Mouse (Mus musculus): ENCODE measurements around the gene Zbtb1. TPM values are rescaled to one million over a fixed set of nuclear protein-coding genes. Genes with fewer than 3 reads are reported as not detected.

The Zbtb1 gene
- total RNA-seq (2021) (1 to 10 TPM; 5.0 to 5.5 TPM), polyA plus RNA-seq (2012; rRNA removed) (2.3 and 2.4 TPM in 2 replicates)
- long read RNA-seq, full-length matches to known transcripts: 8 of 11 reads
- long read RNA-seq, partial matches to known transcripts: 0 of 11 reads
- long read RNA-seq, other reads (novel, unspliced or antisense): 3 of 11 reads

DNA sequence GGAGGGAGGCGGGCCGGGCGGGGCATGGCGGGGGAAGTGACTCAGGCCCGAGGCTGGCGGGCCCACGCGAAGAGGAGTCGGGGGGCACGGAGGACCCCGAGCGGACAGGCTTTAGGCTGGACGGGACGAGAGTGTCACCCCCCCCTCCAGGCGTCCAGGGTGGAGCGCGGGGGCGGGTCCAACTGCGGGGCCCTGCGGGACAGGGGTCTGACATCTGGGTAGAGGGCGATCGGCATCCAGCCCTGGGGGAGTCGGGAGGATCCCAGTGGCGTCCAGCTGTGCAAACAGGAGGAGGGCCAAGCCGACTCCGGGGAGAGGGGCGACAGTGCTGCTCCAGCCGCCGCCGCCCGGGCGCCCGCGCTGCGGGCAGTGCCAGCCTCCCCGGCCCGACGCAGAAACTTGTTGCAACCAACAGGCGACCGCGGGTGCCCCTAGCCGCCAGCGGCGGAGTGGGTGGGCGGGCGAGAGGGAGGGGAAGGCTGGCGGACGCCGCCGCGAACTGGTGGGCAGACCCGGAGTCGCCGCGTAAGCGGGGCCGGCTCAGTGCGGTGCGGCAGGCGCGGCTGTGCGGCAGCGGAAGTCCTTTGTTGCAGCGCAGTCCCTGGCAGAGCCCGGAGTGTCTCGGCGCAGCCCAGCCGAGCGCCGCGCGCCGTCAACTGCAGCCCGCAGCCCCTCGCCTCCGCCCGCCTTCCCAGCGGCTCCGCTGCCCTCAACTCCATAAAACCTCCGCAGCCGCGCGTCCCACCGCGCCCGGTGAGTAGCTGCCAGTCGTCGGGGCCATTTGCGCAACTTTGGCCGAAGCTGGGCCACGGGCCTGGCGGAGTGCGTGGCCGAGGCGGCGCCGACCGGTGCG lies at the start of gene Zbtb1:
Gene Zbtb1 (plus strand): TSS at position 289 of the 853 bp plus-strand sequence.
- DNase-seq: peak; percentile 93

DNA sequence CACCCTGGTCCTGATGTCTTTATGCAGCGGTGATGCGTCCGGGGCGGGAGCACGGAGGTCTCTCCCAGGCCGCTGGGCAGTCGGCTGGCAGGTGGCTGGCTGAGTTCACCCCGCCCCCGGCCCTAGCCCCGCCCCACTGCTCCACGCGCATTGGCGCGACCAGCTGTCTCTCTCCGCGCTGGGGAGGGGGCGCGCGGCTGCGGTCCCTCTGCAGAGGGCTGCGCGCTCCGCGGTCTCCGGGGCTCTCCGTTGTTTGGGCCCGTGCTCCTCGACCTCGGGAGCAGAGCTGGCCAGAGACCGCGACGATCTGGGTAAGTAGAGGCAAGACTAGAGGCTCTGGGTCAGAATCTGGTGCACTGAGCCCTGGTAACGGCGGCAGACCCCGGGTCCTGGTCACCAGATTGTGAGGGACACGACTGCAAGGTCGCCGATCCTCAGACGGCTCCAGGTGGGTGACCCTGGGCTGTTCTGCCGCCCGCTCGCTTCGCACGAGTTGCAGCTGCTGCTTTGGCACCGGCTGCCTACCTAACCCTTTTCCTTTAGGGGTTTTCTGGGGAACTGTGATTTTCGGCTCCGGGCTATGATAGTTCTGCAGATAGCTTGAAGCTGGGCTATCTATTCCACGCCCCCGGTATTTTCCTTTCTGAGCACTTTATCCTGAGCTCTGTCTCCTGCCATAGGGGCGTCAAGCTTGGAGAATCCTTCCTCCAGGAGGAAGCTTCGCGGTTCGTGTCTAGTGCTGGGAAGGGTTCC lies 45.2 kb upstream of the Zbtb1 start, which contains the start of gene Akap5:
Gene Akap5 (plus strand): TSS at position 213 of the 753 bp plus-strand sequence.
- peak; percentile 73 for DNase-seq

- no peak for DNase-seq
Observed at GRCm38 (mm10) chr12:76326437-76327220, 43.4 kb upstream of the Zbtb1 start.

DNA sequence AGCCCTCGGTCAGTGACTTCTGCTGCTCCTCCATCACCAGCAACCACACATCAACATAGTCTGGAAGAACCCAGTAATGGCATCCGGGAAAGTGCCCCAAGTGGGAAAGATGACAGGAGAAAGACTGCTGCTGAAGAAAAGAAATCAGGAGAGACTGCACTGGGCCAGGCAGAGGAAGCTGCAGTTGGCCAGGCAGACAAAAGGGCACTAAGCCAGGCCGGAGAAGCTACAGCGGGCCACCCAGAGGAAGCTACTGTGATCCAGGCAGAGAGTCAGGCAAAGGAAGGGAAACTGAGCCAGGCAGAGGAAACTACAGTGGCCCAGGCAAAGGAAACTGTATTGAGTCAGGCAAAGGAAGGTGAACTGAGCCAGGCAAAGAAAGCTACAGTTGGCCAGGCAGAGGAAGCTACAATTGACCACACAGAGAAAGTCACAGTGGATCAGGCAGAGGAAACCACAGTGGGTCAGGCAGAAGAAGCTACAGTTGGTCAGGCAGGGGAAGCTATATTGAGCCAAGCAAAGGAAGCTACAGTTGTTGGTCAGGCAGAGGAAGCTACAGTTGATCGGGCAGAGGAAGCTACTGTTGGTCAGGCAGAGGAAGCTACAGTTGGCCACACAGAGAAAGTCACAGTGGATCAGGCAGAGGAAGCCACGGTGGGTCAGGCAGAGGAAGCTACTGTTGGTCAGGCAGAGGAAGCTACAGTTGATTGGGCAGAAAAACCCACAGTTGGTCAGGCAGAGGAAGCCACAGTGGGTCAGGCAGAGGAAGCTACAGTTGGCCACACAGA lies 41.3 kb upstream of the Zbtb1 start:
- DNase-seq: no peak

- no peak for DNase-seq
Observed at GRCm38 (mm10) chr12:76333688-76334087, 36.4 kb upstream of the Zbtb1 start.

- DNase-seq: no peak
Observed at GRCm38 (mm10) chr12:76335641-76336040, 34.4 kb upstream of the Zbtb1 start.

GRCm38 (mm10) chr12:76336111-76336965 lies 33.7 kb upstream of the Zbtb1 start:
- DNase-seq: no peak

- DNase-seq: peak; percentile 39
Observed at GRCm38 (mm10) chr12:76341080-76341479, 29.0 kb upstream of the Zbtb1 start.

- no peak for DNase-seq
Observed at GRCm38 (mm10) chr12:76345759-76346455, 24.2 kb upstream of the Zbtb1 start.

DNA sequence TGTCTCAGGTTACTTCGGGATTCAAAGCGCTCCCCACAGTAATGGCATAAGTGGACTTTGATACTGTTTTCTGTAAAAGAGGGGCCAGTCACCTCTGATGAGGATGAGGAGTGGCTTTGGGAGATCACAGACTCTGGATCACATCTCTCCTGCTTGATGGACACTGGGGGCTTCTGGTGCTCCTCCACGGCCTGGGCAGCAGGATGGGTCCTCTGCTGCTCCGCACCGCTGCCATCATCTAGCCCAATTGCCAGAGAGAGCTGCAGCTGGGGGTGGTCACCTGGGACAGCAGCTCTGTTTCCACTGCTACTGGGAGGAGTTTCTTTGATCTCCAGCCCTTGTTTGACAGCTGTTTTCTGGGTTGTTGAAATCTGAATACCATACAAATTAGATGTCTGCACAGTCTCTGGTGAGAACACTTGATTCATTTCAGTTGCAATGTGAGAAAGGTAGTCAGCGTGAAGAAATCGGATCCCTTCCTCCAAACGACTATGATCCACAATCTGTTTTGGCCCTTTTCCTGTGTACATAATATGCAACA lies 20.3 kb upstream of the Zbtb1 start:
- DNase-seq: no peak

- DNase-seq: no peak
Observed at GRCm38 (mm10) chr12:76360868-76361267, 9.2 kb upstream of the Zbtb1 start.

GRCm38 (mm10) chr12:76361405-76362302 lies 8.4 kb upstream of the Zbtb1 start:
- no peak for DNase-seq

DNA sequence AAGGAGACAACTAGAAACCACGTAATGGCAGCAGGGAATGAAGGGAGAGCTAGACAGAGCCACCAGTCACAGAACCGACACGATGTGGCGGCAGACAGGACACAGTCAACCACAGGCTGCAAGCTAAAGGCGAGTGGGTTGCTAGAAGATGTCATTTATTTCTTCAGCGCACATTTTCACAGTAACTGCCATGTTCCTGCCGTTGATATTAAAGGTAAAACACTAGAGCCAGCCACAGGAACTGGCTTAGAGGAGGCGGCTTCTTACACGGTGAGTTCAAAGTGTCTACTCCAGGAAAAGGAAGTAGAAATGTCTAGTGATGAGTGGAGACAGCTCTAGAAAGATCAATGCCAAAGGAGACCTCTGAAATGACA lies 7.8 kb upstream of the Zbtb1 start:
- no peak for DNase-seq

GRCm38 (mm10) chr12:76366276-76366675 lies 3.8 kb upstream of the Zbtb1 start:
- DNase-seq: no peak

- peak; percentile 50 for DNase-seq
Observed at GRCm38 (mm10) chr12:76367096-76367995, 2.7 kb upstream of the Zbtb1 start.

GRCm38 (mm10) chr12:76368201-76368789 lies 1.8 kb upstream of the Zbtb1 start:
- peak; percentile 14 for DNase-seq

- DNase-seq: no peak
Observed at GRCm38 (mm10) chr12:76368790-76369205, 1.3 kb upstream of the Zbtb1 start.

Data from adrenal gland, adult 2 months (tissue).